Mouse (Mus musculus): ENCODE measurements around the gene Fetub. TPM values are rescaled to one million over a fixed set of nuclear protein-coding genes. Genes with fewer than 3 reads are reported as not detected.
"Not testable (repeated sequence)": the region's sequence is repeated elsewhere in the genome, so short reads cannot be mapped to it uniquely, and the experiment has no call there.

Fetub gene
- polyA plus RNA-seq, 1 experiment from 2014 or later = not detected

GRCm38 (mm10) chr16:22922433-22922832 is 4.3 kb downstream of the Fetub start:
- no peaks in the 10 kb centered on the region for H3K79me2 ChIP-seq (ENCODE audit: inconsistent target)
- WGBS (ENCODE audit: missing documents) = 88% methylated on average over 4 of the region's 4 CpGs
- no peak overlapping the region for H3K4me3 ChIP-seq (ENCODE audit: inconsistent target)
- H3K36me3 ChIP-seq (ENCODE audit: inconsistent target) = no peaks in the 10 kb centered on the region
- no peak overlapping the region for H3K27ac ChIP-seq

DNA sequence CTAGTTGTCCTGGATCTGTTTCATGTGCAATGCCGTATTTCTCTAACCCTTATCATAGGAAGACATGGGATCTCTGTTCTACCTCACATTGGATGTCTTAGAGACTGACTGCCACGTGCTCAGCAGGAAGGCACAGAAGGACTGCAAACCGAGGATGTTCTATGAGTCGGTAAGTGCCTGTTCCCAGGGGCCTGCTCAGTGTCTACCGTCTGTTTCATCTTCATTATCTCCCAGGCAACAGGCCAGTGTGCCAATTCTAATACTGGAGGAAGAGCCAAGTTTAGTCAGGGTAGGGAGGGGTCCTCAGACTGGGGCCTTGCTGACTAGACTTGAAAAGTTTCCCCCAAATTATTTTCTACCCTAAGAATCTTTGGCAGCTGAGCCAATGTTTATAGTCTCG is 11.4 kb downstream of the Fetub start:
- Histone ChIP-seq H3K36me3 (ENCODE audit: inconsistent target) (no peaks in the 10 kb centered on the region), H3K79me2 (ENCODE audit: inconsistent target) (no peaks in the 10 kb centered on the region), H3K27ac (no peak overlapping the region), H3K4me3 (ENCODE audit: inconsistent target) (no peak overlapping the region)
- 92% methylated on average over 6 of the region's 6 CpGs for WGBS (ENCODE audit: missing documents)

GRCm38 (mm10) chr16:22931431-22932200 is 13.5 kb downstream of the Fetub start:
- Histone ChIP-seq H3K36me3 (ENCODE audit: inconsistent target) (no peaks in the 10 kb centered on the region), H3K79me2 (ENCODE audit: inconsistent target) (no peaks in the 10 kb centered on the region), H3K27ac (no peak overlapping the region), H3K4me3 (ENCODE audit: inconsistent target) (no peak overlapping the region)
- WGBS (ENCODE audit: missing documents) = 86% methylated on average over 11 of the region's 11 CpGs

GRCm38 (mm10) chr16:22937631-22938030 is 19.5 kb downstream of the Fetub start:
- H3K27ac ChIP-seq = no peak overlapping the region
- WGBS (ENCODE audit: missing documents) = 88% methylated on average over 12 of the region's 12 CpGs
- H3K4me3 ChIP-seq (ENCODE audit: inconsistent target) = no peak overlapping the region
- no peaks in the 10 kb centered on the region for H3K79me2 ChIP-seq (ENCODE audit: inconsistent target)
- H3K36me3 ChIP-seq (ENCODE audit: inconsistent target) = no peaks in the 10 kb centered on the region

GRCm38 (mm10) chr16:22938541-22938940 is 20.4 kb downstream of the Fetub start:
- no peaks in the 10 kb centered on the region for H3K36me3 ChIP-seq (ENCODE audit: inconsistent target)
- H3K79me2 ChIP-seq (ENCODE audit: inconsistent target) = no peaks in the 10 kb centered on the region
- no peak overlapping the region for H3K4me3 ChIP-seq (ENCODE audit: inconsistent target)
- 85% methylated on average over 2 of the region's 2 CpGs for WGBS (ENCODE audit: missing documents)
- H3K27ac ChIP-seq = no peak overlapping the region

- H3K36me3 ChIP-seq (ENCODE audit: inconsistent target) = no peaks in the 10 kb centered on the region
- H3K79me2 ChIP-seq (ENCODE audit: inconsistent target) = no peaks in the 10 kb centered on the region
- H3K27ac ChIP-seq = no peak overlapping the region
- no peak overlapping the region for H3K4me3 ChIP-seq (ENCODE audit: inconsistent target)
- WGBS (ENCODE audit: missing documents) = 82% methylated on average over 8 of the region's 8 CpGs
Observed at GRCm38 (mm10) chr16:22939120-22939695, 21.1 kb downstream of the Fetub start.

DNA sequence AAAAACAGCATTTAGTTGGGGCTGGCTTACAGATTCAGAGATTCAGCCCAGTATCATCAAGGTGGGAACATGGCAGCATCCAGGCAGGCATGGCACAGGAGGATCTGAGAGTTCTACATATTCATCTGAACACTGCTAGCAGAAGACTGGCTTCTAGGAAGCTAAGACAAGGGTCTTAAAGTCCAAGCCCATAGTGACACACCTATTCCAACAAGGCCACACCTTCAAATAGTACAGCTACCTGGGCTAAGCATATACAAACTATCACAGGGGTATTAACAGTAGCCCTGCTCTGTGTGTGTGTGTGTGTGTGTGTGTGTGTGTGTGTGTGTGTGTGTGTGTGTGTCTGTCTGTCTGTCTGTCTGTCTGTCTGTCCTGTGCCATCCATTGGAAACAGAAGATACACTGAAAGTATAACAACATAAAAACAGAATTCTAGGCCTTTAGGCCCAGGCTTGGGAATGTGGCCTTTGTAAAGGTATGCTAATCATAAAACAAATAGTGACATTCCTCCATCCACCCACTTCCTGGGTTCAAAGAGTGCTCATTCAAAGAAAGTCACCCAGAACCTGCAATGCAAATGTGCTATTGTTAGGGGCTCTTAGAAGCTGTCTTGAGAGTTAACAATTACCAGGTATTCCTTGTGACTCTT is 23.8 kb downstream of the Fetub start:
- not testable (repeated sequence) for H3K27ac ChIP-seq; H3K79me2 ChIP-seq (ENCODE audit: inconsistent target); H3K4me3 ChIP-seq (ENCODE audit: inconsistent target); H3K36me3 ChIP-seq (ENCODE audit: inconsistent target)

- no peak overlapping the region for H3K27ac ChIP-seq
- H3K79me2 ChIP-seq (ENCODE audit: inconsistent target) = no peaks in the 10 kb centered on the region
- 80% methylated on average over 2 of the region's 2 CpGs for WGBS (ENCODE audit: missing documents)
- no peaks in the 10 kb centered on the region for H3K36me3 ChIP-seq (ENCODE audit: inconsistent target)
- no peak overlapping the region for H3K4me3 ChIP-seq (ENCODE audit: inconsistent target)
Observed at GRCm38 (mm10) chr16:22947371-22947770, 29.2 kb downstream of the Fetub start.

GRCm38 (mm10) chr16:22950840-22951395 is 32.8 kb downstream of the Fetub start, which contains the start of gene Hrg:
TSS of gene Hrg (plus strand) at chr16:22951072.
- Histone ChIP-seq H3K4me3 (ENCODE audit: inconsistent target) (no peak within 1 kb of the TSS), H3K79me2 (ENCODE audit: inconsistent target) (no peaks in the 10 kb centered on the region), H3K27ac (no peak within 1 kb of the TSS), H3K36me3 (ENCODE audit: inconsistent target) (no peaks in the 10 kb centered on the region)
- WGBS (ENCODE audit: missing documents) = 92% methylated on average over 6 of the region's 6 CpGs

DNA sequence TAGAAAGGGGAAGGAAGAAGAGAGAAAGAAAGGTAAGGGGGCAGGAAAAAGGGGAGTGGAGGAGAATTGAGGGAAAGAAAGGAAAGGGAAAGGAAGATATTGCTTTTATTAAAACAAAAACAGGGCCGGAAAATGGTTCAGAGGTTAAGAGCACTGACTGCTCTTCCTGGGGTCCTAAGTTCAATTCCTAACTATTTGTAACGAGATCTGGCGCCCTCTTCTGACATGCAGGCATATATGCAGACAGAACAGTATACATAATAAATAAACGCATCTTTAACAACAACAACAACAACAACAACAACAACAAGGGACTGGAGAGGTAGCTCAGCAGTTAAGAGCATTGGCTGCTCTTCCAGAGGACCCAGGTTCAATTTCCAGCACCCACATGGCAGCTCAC is 34.9 kb downstream of the Fetub start:
- Histone ChIP-seq H3K4me3 (ENCODE audit: inconsistent target) (no peak overlapping the region), H3K27ac (no peak overlapping the region), H3K79me2 (ENCODE audit: inconsistent target) (no peaks in the 10 kb centered on the region), H3K36me3 (ENCODE audit: inconsistent target) (no peaks in the 10 kb centered on the region)
- 50% methylated on average over 4 of the region's 4 CpGs for WGBS (ENCODE audit: missing documents)

DNA sequence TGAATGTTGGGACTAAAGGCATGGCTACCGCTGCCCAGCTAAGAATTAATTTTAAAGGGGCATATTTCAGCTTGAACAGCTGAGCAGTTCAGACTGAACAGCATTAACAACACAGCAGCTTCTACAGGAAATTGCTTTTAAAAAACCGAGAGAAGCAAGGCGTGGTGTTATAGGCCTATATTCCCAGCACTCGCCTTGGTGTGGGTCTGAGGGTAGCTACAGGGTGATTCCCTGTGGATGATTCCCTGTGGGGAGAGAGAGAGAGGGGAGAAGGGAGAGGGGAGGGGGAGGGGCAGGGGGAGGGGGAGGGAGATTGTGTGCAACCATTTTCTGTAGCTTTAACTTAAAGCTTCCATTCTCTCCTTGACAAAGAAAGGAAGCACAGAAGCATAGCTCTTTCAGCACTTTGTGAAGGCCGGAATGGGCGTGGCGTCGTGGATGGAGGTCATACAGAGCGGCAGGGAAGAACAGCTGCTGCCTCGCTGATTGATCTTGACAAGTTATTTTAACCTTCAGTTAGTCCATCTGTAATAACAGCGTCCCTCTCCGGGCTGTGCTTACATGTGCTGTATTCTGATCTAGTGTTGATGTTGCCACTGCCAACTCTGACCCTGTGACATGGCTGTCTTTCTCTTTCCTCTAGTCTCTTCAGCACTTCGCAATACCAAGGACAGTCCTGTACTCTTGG is 37.4 kb downstream of the Fetub start:
- 81% methylated on average over 10 of the region's 13 CpGs for WGBS (ENCODE audit: missing documents)
- Histone ChIP-seq H3K36me3 (ENCODE audit: inconsistent target) (no peaks in the 10 kb centered on the region), H3K4me3 (ENCODE audit: inconsistent target) (no peak overlapping the region), H3K79me2 (ENCODE audit: inconsistent target) (no peaks in the 10 kb centered on the region), H3K27ac (no peak overlapping the region)

- Histone ChIP-seq H3K4me3 (ENCODE audit: inconsistent target) (no peak overlapping the region), H3K36me3 (ENCODE audit: inconsistent target) (no peaks in the 10 kb centered on the region), H3K27ac (no peak overlapping the region), H3K79me2 (ENCODE audit: inconsistent target) (no peaks in the 10 kb centered on the region)
- WGBS (ENCODE audit: missing documents) = 91% methylated on average over 11 of the region's 11 CpGs
Observed at GRCm38 (mm10) chr16:22956085-22956439, 37.9 kb downstream of the Fetub start.

DNA sequence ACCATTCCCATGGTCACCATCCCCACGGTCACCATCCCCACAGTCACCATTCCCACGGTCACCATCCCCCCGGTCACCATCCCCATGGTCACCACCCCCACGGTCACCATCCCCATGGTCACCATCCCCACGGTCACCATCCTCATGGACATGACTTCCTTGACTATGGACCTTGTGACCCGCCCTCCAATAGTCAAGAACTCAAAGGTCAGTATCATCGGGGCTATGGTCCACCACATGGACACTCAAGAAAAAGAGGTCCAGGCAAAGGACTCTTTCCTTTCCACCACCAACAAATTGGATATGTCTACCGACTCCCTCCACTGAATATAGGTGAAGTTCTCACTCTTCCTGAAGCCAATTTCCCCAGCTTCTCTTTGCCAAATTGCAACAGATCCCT is 42.9 kb downstream of the Fetub start:
- no peak overlapping the region for H3K27ac ChIP-seq
- 92% methylated on average over 7 of the region's 8 CpGs for WGBS (ENCODE audit: missing documents)
- H3K4me3 ChIP-seq (ENCODE audit: inconsistent target) = no peak overlapping the region
- H3K36me3 ChIP-seq (ENCODE audit: inconsistent target) = no peaks in the 10 kb centered on the region
- H3K79me2 ChIP-seq (ENCODE audit: inconsistent target) = no peaks in the 10 kb centered on the region

- WGBS (ENCODE audit: missing documents) = 92% methylated on average over 5 of the region's 5 CpGs
- Histone ChIP-seq H3K4me3 (ENCODE audit: inconsistent target) (no peak overlapping the region), H3K79me2 (ENCODE audit: inconsistent target) (no peaks in the 10 kb centered on the region), H3K27ac (no peak overlapping the region), H3K36me3 (ENCODE audit: inconsistent target) (no peaks in the 10 kb centered on the region)
Observed at GRCm38 (mm10) chr16:22962256-22962655, 44.1 kb downstream of the Fetub start.

- H3K36me3 ChIP-seq (ENCODE audit: inconsistent target) = no peaks in the 10 kb centered on the region
- no peaks in the 10 kb centered on the region for H3K79me2 ChIP-seq (ENCODE audit: inconsistent target)
- no peak overlapping the region for H3K4me3 ChIP-seq (ENCODE audit: inconsistent target)
- H3K27ac ChIP-seq = no peak overlapping the region
Observed at GRCm38 (mm10) chr16:22963293-22963692, 45.2 kb downstream of the Fetub start.
